Comparison of ENCODE assay signal across 9 mouse cellular contexts in the genomic region with DNA sequence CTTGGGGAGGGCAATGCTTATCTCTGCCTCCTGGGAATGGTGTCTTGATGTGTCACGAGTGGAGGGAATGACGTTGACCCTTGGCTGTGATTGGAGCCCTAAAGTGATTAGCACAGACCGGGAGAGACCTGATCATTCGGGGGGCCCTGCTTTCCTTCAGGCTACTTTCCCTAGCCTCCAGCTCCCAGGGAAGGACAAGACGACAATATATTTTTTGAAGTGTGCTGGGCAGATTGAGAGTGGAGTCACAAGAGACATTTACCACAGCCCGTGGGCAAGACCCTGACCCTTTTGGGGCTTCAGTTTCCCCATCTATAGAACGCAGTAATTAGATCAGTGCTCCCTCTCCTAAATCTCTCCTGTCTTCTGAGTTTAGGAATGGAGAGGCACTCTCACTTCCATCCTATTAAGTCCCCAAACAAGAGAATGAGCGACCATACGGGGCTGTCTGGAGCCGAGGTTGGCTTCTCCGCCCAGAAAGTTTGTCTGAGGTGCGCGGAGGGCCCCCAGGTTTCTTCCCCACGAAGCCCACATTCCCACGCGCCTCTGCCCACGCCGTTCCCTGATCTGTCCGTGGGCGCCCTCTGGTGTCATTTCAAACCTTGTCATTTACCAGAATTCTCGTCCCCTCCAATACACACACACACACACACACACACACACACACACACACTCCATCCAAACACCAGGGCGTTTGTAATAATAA. TPM values are rescaled to one million over a fixed set of nuclear protein-coding genes. Genes with fewer than 3 reads are reported as not detected.
DNase-seq lines count a peak whose midpoint lies in the region; ATAC-seq and TF ChIP-seq lines count a peak whose summit lies in the region.
"Had no signal": no experiment of that assay in that cellular context is flagged by ENCODE, and none has a peak within 500 bp of the region (broad histone marks: within the 10 kb centered on the region; RNA-seq: fewer than 3 reads in every experiment).

No protein-coding gene starts in this region.

- peak; percentile 53 for TF ChIP-seq CTCF in gastrocnemius, adult 2 months (IDR thresholded peaks at IDR 0.05)

- peak; percentile 65 for DNase-seq in gastrocnemius, adult 2 months
- DNase-seq in gastrocnemius, postnatal 25 days = no peak
- peak; percentile 66 for DNase-seq in adrenal gland, postnatal 25 days
- peak; percentile 59 for DNase-seq in induced T-regulatory cell, adult 2 months (ENCODE audit: low read depth)
- DNase-seq in left cerebral cortex, postnatal 36 days (ENCODE audit: low spot score in 2 of 2) = peak; percentile 62 to 68
- DNase-seq in thymus, postnatal 0 days (ENCODE audit: low spot score) = peak; percentile 40

- H3K9ac ChIP-seq in forebrain, embryonic 13.5 days = no peak overlapping the region
- peak overlapping the region; percentile 65; the same call in 1 of the 2 replicates for H3K9ac ChIP-seq in midbrain, embryonic 13.5 days (replicated peaks)

- H3K4me2 ChIP-seq in forebrain, embryonic 13.5 days = peak overlapping the region; percentile 96
- H3K4me2 ChIP-seq in midbrain, embryonic 13.5 days (replicated peaks) = peak overlapping the region; percentile 92

- intact Hi-C loops in gastrocnemius, adult 2 months (cut with DNase I) = loop anchor here (1.0 kb wide), 1 partner anchor 172 kb away; no protein-coding TSS in a partner anchor
- intact Hi-C loops in left cerebral cortex, postnatal 36 days (cut with DNase I) = loop anchor here (1.0 to 5.0 kb wide), 2 partner anchors 83 to 172 kb away; partner anchors contain the start of gene Fubp3

- WGBS in forebrain, embryonic 13.5 days = 5% methylated on average over 22 of the region's 22 CpGs
- WGBS in midbrain, embryonic 13.5 days = 6% methylated on average over 22 of the region's 22 CpGs

- no peak for ATAC-seq in forebrain, embryonic 13.5 days
- ATAC-seq in midbrain, embryonic 13.5 days = no peak

- peak overlapping the region; percentile 68 for H3K4me3 ChIP-seq in gastrocnemius, adult 2 months
- H3K4me3 ChIP-seq in forebrain, embryonic 13.5 days = peak overlapping the region; percentile 54
- peak overlapping the region; percentile 54 for H3K4me3 ChIP-seq in midbrain, embryonic 13.5 days (replicated peaks)

- no peaks in the 10 kb centered on the region for H3K36me3 ChIP-seq in forebrain, embryonic 13.5 days (ENCODE audit: poor library complexity, severe bottlenecking)
- H3K36me3 ChIP-seq in midbrain, embryonic 13.5 days = no peaks in the 10 kb centered on the region

- H3K27me3 ChIP-seq in forebrain, embryonic 13.5 days = peaks cover 94% of the 10 kb centered on the region
- H3K27me3 ChIP-seq in midbrain, embryonic 13.5 days = peaks cover 96% of the 10 kb centered on the region

- peaks cover 17% of the 10 kb centered on the region for H3K4me1 ChIP-seq in forebrain, embryonic 13.5 days
- peaks cover 16% of the 10 kb centered on the region for H3K4me1 ChIP-seq in midbrain, embryonic 13.5 days (replicated peaks)

- no peak overlapping the region for H3K27ac ChIP-seq in gastrocnemius, adult 2 months
- H3K27ac ChIP-seq in forebrain, embryonic 13.5 days = no peak overlapping the region
- no peak overlapping the region for H3K27ac ChIP-seq in midbrain, embryonic 13.5 days

- no peaks in the 10 kb centered on the region; the same call in 1 of the 2 replicates for H3K9me3 ChIP-seq in forebrain, embryonic 13.5 days (replicated peaks)
- H3K9me3 ChIP-seq in midbrain, embryonic 13.5 days = no peaks in the 10 kb centered on the region

RNA-seq across cellular contexts. Expression of gene Prdm12, which starts 15.2 kb away (rescaled TPM):
- not detected for total RNA-seq in gastrocnemius, adult 2 months (2021)
- total RNA-seq in gastrocnemius, postnatal 25 days (2021) = not detected
- total RNA-seq in adrenal gland, postnatal 25 days (2021) = not detected in 2 replicates
- 1.3 and 2.1 TPM in 2 replicates for polyA plus RNA-seq in forebrain, embryonic 13.5 days (2015; fragmentation: Nextera tagmentation; extraction: Ambion mirVana)
- under 1 TPM; 0.16 to 0.44 TPM for total RNA-seq in left cerebral cortex, postnatal 36 days (2021)
- polyA plus RNA-seq in midbrain, embryonic 13.5 days (2015; fragmentation: Nextera tagmentation; extraction: Ambion mirVana) = 4.0 and 8.5 TPM in 2 replicates
- polyA plus RNA-seq in thymus, postnatal 0 days (2015; fragmentation: Nextera tagmentation; extraction: Ambion mirVana) = not detected in 2 replicates
- polyA plus RNA-seq: liver, embryonic 16.5 days had no signal

RNA-seq across cellular contexts. Expression of gene Exosc2, which starts 15.5 kb away (rescaled TPM):
- 1 to 10 TPM; 8.1 to 8.3 TPM for total RNA-seq in gastrocnemius, adult 2 months (2021)
- 1 to 10 TPM; 6.3 to 7.2 TPM for total RNA-seq in gastrocnemius, postnatal 25 days (2021)
- 23.6 and 25.7 TPM in 2 replicates for total RNA-seq in adrenal gland, postnatal 25 days (2021)
- polyA plus RNA-seq in forebrain, embryonic 13.5 days (2015; fragmentation: Nextera tagmentation; extraction: Ambion mirVana) = 53.2 and 59.2 TPM in 2 replicates
- total RNA-seq in left cerebral cortex, postnatal 36 days (2021) = 10 to 100 TPM; 19.8 to 23.9 TPM
- polyA plus RNA-seq in midbrain, embryonic 13.5 days (2015; fragmentation: Nextera tagmentation; extraction: Ambion mirVana) = 45.7 and 49.1 TPM in 2 replicates
- 54.5 and 57.6 TPM in 2 replicates for polyA plus RNA-seq in thymus, postnatal 0 days (2015; fragmentation: Nextera tagmentation; extraction: Ambion mirVana)

RNA-seq across cellular contexts. Expression of gene Abl1, which starts 33.2 kb away (rescaled TPM):
- total RNA-seq in gastrocnemius, adult 2 months (2021) = 10 to 100 TPM; 23.0 to 25.4 TPM
- 10 to 100 TPM; 21.9 to 25.2 TPM for total RNA-seq in gastrocnemius, postnatal 25 days (2021)
- 78.9 and 90.9 TPM in 2 replicates for total RNA-seq in adrenal gland, postnatal 25 days (2021)
- polyA plus RNA-seq in forebrain, embryonic 13.5 days (2015; fragmentation: Nextera tagmentation; extraction: Ambion mirVana) = 25.8 and 30.6 TPM in 2 replicates
- 10 to 100 TPM; 37.8 to 52.2 TPM for total RNA-seq in left cerebral cortex, postnatal 36 days (2021)
- polyA plus RNA-seq in midbrain, embryonic 13.5 days (2015; fragmentation: Nextera tagmentation; extraction: Ambion mirVana) = 25.3 and 27.0 TPM in 2 replicates
- 19.3 and 19.7 TPM in 2 replicates for polyA plus RNA-seq in thymus, postnatal 0 days (2015; fragmentation: Nextera tagmentation; extraction: Ambion mirVana)
